Mouse (Mus musculus) erythroblast, adult 5-6 weeks (primary cell): ENCODE data around the gene Rrp1b. TPM values are rescaled to one million over a fixed set of nuclear protein-coding genes. Genes with fewer than 3 reads are reported as not detected.

Source experiments
- total RNA-seq, 2 experiments: library from RNA; stranded (forward) in 1 of 2; stranded (reverse) in 1 of 2; fragments of 150-400 nt in 1 of 2; fragments of 200-764, 138-1000 nt in 1 of 2; gene quantifications; 2 replicates each; pipeline versions ENCODE4 v1.2.3 to v1.2.4; 2015 to 2017; ENCODE audit warnings: low replicate concordance in 2 of 2

Rrp1b gene
- total RNA-seq, 2 experiments from 2014 or later = 5.2 to 13.1 TPM

Other genes starting within 250 kb of the Rrp1b start
- gene Sik1, start 180.3 kb upstream of the Rrp1b start, total RNA-seq (2015; ENCODE audit: low replicate concordance) = 1.5 and 4.2 TPM in 2 replicates
- 2.8 and 3.5 TPM in 2 replicates for gene Sik1, start 180.3 kb upstream of the Rrp1b start, total RNA-seq (2017; ENCODE audit: low replicate concordance)
- not detected in 2 replicates for gene Hsf2bp, start 249 bp downstream of the Rrp1b start, total RNA-seq (2015; ENCODE audit: low replicate concordance)
- gene Hsf2bp, start 249 bp downstream of the Rrp1b start, total RNA-seq (2017; ENCODE audit: low replicate concordance) = not detected in 2 replicates
- gene Notch3, start 130.8 kb downstream of the Rrp1b start, total RNA-seq (2015; ENCODE audit: low replicate concordance) = not detected in 2 replicates
- gene Notch3, start 130.8 kb downstream of the Rrp1b start, total RNA-seq (2017; ENCODE audit: low replicate concordance) = 0.09 and 0.14 TPM in 2 replicates
- gene Ephx3, start 153.4 kb downstream of the Rrp1b start, total RNA-seq (2015; ENCODE audit: low replicate concordance) = 1.9 TPM in 1 of 2 replicates, not detected in the other
- 0.68 TPM in 1 of 2 replicates, not detected in the other for gene Ephx3, start 153.4 kb downstream of the Rrp1b start, total RNA-seq (2017; ENCODE audit: low replicate concordance)
- gene Brd4, start 248.6 kb downstream of the Rrp1b start, total RNA-seq (2015; ENCODE audit: low replicate concordance) = 110 and 125 TPM in 2 replicates
- 106 TPM in 2 replicates for gene Brd4, start 248.6 kb downstream of the Rrp1b start, total RNA-seq (2017; ENCODE audit: low replicate concordance)